Mouse (Mus musculus) megakaryocyte, embryonic 14.5 days (primary cell): ENCODE results near the gene Rnf144b.

ENCODE experiments used
- FLI1 ChIP-seq: IDR thresholded peaks from 2 replicates; pipeline ENCODE4 v1.6.1; 2012; ENCODE audit warnings: low read length, inconsistent platforms, mixed read lengths
- GATA1 ChIP-seq: IDR thresholded peaks from 3 replicates; pipeline ENCODE4 v1.6.1; 2012; ENCODE audit warnings: mixed read lengths, low read length, inconsistent platforms, borderline replicate concordance

DNA sequence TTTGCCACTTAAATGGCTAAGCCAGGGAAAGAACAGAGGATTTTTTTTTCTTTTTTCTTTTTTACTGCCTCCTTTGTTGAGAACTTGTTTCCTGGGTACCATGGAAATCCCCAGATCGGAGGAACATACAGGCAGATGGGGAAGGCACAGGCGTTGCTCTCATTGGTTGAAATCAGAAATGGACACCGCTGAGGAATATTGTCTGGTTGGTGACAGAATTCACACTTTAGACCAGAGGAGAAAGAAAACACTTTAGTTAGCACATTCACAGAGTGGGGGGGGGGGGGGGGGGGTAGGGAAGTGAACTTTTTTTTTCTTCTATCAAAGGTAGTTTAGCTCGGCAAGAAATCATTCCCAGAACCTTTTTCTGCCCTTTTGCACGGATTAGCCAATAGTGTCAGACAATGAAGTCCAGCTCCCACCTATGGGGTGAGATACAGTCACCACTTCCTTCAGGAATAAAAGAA, 155.4 kb downstream of the Rnf144b start:
- TF ChIP-seq GATA1 (no peak), FLI1 (no peak)
